Comparison of ENCODE assay signal across 12 mouse cellular contexts in the genomic region with DNA sequence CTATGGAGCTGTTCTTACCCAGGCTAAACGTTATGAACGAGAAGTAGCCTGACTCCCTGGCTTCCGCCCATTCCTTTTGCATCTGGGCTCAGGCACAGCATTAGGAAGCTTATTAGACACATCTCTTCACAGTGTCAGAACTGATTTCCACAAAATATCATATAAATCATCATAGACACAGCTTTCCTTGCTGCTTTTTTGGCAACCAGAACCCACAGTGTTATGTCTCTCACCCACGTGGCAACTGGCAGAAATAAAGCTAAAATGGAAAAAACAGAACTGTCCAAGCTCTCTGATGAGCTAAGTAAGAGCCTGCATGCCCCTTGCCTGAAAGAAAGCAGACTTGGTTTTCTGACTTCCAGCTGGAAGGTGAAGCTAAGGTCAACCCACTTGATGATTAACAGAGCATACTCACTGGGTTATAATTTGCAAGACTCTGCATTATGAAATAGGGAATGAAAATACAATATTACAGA.
A peak's percentile ranks its signal among the peaks of the same experiment; 100 is the strongest.
DNase-seq lines count a peak whose midpoint lies in the region; ATAC-seq lines count a peak whose summit lies in the region.
"Had no signal": no experiment of that assay in that cellular context is flagged by ENCODE, and none has a peak within 500 bp of the region (broad histone marks: within the 10 kb centered on the region; RNA-seq: fewer than 3 reads in every experiment).

No protein-coding gene starts in this region.

- H3K4me1 ChIP-seq in heart, embryonic 12.5 days (replicated peaks), result peaks cover 12% of the 10 kb centered on the region
- H3K4me1 ChIP-seq in limb, embryonic 12.5 days (replicated peaks), result peaks cover 12% of the 10 kb centered on the region; the same call in 1 of the 2 replicates
- H3K4me1 ChIP-seq: forebrain, embryonic 10.5 days; liver, embryonic 15.5 days had no signal

- H3K9ac ChIP-seq in heart, embryonic 12.5 days, result no peak overlapping the region
- H3K9ac ChIP-seq in limb, embryonic 12.5 days (replicated peaks), result no peak overlapping the region
- H3K9ac ChIP-seq: liver, embryonic 15.5 days had no signal

- H3K4me2 ChIP-seq in heart, embryonic 12.5 days, result no peak overlapping the region
- no peak overlapping the region for H3K4me2 ChIP-seq in limb, embryonic 12.5 days
- H3K4me2 ChIP-seq: liver, embryonic 15.5 days had no signal

- no peaks in the 10 kb centered on the region for H3K36me3 ChIP-seq in heart, embryonic 12.5 days
- no peaks in the 10 kb centered on the region for H3K36me3 ChIP-seq in limb, embryonic 12.5 days
- H3K36me3 ChIP-seq: forebrain, embryonic 10.5 days; liver, embryonic 15.5 days had no signal

- ATAC-seq in heart, embryonic 12.5 days (ENCODE audit: insufficient number of reproducible peaks, low FRiP score), result peak; percentile 66; the same call in 1 of the 2 replicates
- ATAC-seq in limb, embryonic 12.5 days (ENCODE audit: insufficient number of reproducible peaks, insufficient read depth, low FRiP score, low TSS enrichment, low read depth), result peak; percentile 49; the same call in 1 of the 2 replicates
- no peak for ATAC-seq in cerebellum, adult (ENCODE audit: insufficient number of reproducible peaks, low FRiP score, low TSS enrichment)
- ATAC-seq: hindbrain, embryonic 16.5 days had no signal

- no peak for DNase-seq in heart, adult 11 months
- DNase-seq in adipocyte (ENCODE audit: low spot score), result peak; percentile 24
- DNase-seq in kidney, adult 8-10 months, result peak; percentile 30 to 39
- no peak for DNase-seq in testis, postnatal 14 days (ENCODE audit: low spot score)
- no peak for DNase-seq in cerebellum, postnatal 36 days

- 45% methylated on average over 4 of the region's 4 CpGs for WGBS in heart, embryonic 12.5 days
- WGBS in limb, embryonic 12.5 days, result 32% methylated on average over 4 of the region's 4 CpGs

- H3K9me3 ChIP-seq in heart, embryonic 12.5 days (replicated peaks), result no peaks in the 10 kb centered on the region
- no peaks in the 10 kb centered on the region for H3K9me3 ChIP-seq in limb, embryonic 12.5 days
- H3K9me3 ChIP-seq: forebrain, embryonic 10.5 days; liver, embryonic 15.5 days had no signal

- H3K4me3 ChIP-seq in heart, embryonic 12.5 days, result no peak overlapping the region
- H3K4me3 ChIP-seq in limb, embryonic 12.5 days (replicated peaks), result no peak overlapping the region
- H3K4me3 ChIP-seq: forebrain, embryonic 10.5 days; liver, embryonic 15.5 days had no signal

- no peaks in the 10 kb centered on the region for H3K27me3 ChIP-seq in heart, embryonic 12.5 days (replicated peaks)
- no peaks in the 10 kb centered on the region for H3K27me3 ChIP-seq in limb, embryonic 12.5 days
- H3K27me3 ChIP-seq: CH12.LX; liver, embryonic 15.5 days had no signal

- peak overlapping the region; percentile 44 for H3K27ac ChIP-seq in heart, embryonic 12.5 days (ENCODE audit: poor library complexity, severe bottlenecking)
- H3K27ac ChIP-seq in limb, embryonic 12.5 days, result no peak overlapping the region
- H3K27ac ChIP-seq: forebrain, embryonic 10.5 days; liver, embryonic 15.5 days had no signal

Comparison
In these comparisons a context has a peak if more than half of its experiments do, and no peak if none do; other contexts are left out.
1. DNase-seq: peak in adipocyte (single experiment) and kidney, adult 8-10 months (2 of 2); none in heart, adult 11 months (single experiment), testis, postnatal 14 days (single experiment) and cerebellum, postnatal 36 days (0 of 2).